Mouse (Mus musculus): Measurements from ENCODE around the gene Nploc4. TPM values are rescaled to one million over a fixed set of nuclear protein-coding genes. Genes with fewer than 3 reads are reported as not detected.

Gene Nploc4
- 45.7 TPM for total RNA-seq (2023)

DNA sequence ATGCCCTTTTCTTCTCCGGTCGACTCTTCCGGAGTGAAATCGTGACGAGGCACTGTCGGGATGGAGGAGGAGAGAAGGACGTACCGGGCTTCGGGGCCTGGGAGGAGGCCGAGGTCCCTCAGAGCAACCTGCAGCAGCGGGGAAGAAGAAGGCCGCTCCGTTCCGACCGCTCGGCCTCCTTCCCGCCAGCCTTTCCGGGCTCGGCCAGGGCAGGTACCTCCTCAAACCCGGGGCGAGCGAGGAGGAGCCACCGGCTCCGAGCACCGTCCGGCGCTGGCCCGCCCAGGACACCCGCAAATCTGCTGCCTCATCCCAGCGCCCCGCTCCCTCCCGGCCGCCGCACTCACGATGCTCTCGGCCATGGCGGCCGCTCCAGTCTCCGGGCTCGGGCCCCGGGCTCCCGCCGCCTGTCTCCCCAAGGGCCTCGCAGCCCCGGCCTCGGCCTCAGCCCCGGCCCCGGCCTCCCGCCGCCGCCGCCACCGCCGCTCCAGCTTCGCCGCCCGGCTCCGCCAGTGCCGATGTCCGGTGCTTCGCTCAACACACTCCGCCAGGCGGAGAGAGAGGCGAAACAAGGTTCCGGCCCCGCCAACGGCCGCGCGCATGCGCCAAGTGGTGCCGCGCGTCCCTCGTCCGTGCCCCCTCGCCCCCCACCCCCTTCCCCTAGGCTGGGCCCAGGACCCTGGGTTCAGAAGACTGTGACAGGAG is at the start of gene Nploc4:
Gene Nploc4, minus strand, starts transcription at position 557 of the 705 bp plus-strand sequence.

DNA sequence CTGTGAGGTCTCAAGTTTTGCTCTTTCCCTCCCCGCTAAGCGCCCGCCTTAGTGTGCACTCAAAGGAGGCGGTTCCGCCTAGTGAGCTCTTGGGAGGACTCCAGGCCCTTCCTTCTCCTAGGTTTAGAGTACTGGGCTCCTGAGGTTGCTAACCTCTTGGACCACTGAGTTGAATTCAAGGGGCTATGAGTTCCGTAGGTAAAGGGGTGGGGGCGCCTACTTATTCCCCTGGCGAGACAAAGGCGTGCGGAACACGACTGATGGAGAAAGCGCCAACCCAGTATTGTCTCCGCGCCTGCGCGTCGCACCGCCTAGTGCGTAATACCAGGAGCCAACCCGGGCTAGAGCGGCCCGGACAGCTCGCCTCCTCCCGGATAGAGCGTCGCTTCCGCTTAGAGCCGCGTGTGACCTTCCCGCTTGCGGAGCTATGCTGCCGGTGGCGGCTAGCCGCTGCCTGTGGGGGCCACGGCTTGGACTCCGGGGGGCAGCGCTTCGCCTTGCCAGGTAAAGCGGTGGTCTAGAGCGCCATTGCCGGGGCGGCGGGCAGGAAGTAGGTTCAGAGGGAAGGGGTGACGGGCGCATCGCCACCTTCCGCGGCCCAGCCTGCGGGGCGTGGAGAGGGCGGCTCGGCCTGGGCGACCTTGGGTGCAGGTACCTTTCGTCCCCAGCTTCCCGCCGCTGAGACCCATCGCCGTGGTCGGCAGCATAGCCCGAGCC is 46.9 kb upstream of the Nploc4 start, which contains the start of gene Mrpl12:
Gene Mrpl12, plus strand, starts transcription at position 349 of the 717 bp plus-strand sequence.

DNA sequence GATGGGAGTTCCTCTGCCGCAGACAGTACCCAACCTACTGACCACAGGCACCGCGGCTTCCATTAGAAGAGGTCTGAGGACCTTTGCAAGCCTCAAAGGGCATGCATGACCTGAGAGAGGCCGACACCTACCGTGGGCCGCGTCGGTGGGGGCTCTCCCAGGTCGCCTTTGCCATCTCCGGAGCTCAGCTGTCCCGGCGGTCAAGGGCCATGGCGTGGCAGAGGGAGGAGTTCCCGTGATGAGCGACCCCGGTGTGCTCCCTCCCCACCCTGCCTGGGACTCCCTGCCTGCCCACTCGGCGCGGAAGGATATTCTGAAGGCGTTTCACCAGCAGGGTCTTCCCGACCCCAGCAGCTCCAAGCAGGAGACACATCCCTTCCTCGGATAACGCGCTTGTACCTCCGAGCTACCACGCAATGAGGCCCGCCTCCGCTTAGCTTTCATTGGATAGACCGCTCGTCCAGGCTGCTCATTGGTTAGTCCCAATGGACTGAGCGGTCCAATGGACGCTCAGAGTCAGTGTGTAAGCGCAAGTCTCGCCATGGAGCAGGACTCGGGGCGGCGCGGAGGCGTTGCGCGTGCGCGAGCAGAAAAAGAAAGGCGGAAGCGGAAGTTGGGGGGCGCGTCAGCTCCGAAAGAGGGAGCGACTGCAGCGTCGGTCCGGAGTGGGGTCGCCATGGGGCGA is 29.7 kb upstream of the Nploc4 start, which contains the start of gene Arl16:
Gene Arl16, minus strand, starts transcription at position 557 of the 685 bp plus-strand sequence.

DNA sequence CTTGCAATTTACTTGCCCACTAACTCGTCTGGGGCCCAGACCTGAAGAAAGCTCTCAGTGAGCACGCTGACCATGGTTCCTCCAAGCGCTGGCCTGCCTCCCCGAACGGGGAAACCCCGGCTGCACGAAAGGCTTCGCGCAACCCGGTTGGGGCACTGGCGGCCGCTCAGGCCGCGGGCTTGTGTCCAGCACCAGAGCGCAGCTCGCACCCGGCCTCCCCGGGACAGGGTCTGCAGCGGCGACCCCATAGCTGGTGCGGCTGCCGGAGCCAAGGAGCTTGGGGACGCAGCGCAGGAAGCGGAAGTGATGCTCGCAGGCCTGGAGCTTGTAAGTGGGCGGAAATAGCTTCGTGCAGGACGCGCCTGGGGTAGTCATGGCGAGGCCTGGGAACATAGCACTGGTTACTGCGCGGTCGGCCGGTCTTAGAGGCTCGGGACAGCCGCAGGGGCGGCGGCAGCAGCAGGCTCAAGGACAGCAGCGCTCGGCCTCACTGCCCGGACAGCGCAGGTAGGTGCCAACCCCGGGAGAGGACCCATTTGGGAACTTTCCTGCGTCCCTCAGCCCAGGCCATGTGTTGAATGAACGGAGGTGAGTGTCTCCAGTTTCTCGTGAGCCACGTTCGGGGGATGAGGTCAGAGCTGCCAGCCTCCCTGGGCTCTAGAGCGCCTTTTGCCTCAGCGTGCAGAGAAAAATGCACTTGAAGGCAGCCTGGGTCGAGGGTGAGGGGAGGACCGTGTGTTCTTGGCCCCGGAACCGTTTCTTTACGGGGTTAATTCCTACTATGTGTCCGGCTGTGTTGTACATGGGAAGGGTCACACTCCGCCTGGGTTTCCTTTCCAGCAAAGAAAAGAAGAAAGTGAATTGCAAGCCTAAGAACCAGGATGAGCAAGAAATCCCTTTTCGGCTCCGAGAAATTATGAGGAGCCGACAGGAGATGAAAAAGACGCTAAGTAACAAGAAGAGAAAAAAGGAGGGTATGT is 20.6 kb upstream of the Nploc4 start, which contains the start of the genes Oxld1 and Ccdc137:
Gene Oxld1, minus strand, starts transcription at position 297 of the 980 bp plus-strand sequence.
Gene Ccdc137, plus strand, starts transcription at position 344 of the 980 bp plus-strand sequence.

DNA sequence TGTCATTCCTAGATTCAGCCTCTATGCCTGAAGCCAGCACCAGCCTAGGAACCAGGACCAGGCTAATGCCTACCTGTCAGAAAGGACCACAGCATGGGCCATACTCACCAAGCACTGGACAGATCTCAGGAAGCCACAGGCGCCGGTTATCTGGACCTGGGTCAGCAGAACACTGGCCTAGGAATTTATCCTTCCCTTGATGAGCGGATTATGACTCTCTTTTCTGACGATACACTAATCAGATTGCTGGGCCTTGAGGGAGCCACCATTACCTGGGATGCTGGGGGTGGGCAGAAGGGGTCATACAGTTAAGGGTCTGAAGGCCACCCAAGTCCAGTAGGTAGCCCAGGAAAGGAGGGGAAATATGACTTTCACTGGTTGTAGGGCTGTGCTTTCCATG is 15.8 kb upstream of the Nploc4 start, which contains the start of gene Pde6g:
Gene Pde6g, minus strand, starts transcription at position 195 of the 400 bp plus-strand sequence.

DNA sequence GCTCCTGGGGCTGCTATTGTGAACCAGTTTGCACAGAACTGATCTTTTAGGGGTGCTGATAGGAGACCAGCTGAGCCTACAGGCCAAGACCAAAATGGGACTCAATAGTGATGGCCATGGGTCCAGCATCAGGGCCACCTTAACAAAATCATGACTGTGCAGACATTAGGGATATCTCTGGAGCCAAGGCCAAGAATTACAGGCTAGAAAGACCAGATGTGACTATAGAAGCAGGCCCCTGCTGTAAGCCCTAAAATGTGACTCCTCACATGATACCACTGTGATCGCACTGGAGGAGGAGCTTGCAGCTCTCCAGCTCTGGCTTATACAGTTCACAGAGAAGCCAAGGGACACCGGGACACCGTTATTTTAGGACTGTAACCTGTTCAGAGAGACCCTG is 4.8 kb upstream of the Nploc4 start, which contains the start of gene Tspan10:
Gene Tspan10, plus strand, starts transcription at position 301 of the 400 bp plus-strand sequence.

DNA sequence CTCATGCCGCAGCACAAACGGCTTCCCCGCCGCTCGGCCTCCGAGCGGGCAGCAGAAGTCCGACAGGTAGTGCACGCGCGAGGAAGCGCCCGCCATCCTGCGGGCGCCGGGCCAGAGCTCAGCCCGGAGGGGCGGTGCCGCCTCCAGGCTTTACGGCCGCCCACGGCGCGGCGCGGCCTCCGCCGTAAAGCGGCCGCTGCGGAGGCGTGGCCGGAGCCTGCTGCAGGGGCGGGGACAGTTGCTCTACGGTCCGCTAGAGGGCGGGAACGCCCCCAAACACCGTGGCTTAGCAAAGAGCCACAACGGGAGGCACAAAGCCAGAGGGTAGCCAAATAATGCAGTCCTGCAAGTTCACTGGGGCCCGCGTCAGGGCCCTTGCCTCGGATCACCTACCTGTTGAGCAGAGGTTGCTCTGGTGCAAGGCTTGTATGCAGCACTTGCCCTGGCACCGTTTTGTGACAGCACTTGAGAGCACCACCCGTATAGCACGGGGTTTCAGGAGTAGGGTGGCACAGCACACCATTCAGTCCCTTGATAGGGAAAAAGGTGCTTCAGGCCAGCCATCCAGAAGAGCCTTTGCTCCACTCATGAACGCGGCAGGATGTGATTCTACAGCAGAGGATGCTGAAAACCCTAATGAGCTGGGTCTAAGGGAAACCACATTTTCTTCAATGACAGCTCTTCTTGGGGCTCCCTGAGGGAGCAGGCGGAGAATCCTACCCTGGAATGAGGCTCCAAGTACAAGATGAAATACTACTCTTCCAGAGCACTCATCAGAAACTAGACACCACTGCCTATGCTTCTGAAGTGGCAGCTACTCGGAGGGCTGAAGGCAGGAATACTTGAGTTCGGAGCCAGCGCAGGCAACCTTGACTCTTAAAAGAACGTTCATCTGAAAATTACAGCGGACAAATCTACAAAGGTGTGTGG is 58.6 kb downstream of the Nploc4 start, which contains the start of gene Faap100:
Gene Faap100, minus strand, starts transcription at position 154 of the 930 bp plus-strand sequence.

DNA sequence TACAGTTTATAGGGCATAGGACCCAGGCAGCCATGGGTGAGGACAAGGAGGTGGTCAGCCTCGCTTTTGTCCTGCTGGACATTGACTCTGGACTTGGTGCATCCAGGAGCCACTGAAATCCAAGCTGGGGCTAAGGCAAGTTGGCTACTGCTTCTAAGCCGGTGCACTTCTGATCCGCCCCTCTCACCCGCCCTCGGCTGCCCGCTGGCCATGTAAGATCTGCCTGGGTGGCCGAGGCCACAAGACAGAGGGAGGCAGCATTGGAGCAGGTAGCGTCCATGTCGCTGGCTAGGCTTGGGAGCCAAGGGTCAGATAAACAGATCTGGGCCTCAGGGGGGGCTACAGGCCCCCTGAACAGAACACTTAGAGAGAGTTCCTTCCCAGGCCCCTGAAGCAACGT is 76.2 kb downstream of the Nploc4 start, which contains the start of gene Fscn2:
Gene Fscn2, plus strand, starts transcription at position 240 of the 400 bp plus-strand sequence.

DNA sequence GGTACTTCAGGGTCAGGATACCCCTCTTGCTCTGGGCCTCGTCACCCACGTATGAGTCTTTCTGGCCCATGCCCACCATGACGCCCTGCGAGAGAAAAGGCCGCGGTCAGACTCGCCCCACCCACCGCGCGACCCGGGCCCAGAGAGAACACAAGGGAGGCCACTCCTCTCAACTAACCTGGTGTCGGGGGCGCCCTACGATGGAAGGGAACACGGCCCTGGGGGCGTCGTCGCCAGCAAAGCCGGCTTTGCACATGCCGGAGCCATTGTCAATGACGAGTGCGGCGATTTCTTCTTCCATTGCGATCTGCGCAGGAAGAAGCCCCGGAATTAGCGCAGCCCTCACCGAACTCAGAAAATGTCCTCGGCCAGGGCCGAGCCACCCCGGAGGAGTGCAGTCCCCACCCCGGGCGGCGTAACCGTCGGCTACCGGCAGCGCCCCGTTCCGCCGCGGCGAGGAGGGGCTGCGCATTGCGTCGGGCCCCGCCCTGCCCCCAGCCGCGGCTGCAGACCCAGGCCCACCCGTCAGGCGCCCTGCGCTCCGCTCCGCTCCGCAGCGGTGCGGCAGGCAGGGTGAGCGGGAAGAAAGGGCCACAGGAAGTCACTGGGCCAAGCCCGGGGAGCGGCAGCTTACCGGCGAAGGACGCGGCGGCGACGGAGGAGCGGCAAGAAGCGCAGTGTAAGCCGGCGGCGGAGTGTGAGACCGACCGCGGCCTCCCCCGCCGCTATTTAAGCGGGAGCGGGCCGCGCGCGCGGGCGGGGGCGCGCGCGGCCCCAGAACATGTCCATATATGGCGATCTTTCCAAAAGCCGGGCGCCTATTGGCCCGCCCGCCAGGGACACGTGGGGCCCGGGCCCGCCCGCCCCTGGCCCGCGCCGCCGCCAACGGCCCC is 89.5 kb downstream of the Nploc4 start, which contains the start of gene Actg1:
Gene Actg1, minus strand, starts transcription at position 752 of the 893 bp plus-strand sequence.

Other genes starting within 250 kb of the Nploc4 start
- gene Bahcc1, start 204.8 kb downstream of the Nploc4 start, total RNA-seq (2023) = 0.24 TPM
- 1,479 TPM for gene Actg1, start 89.2 kb downstream of the Nploc4 start, total RNA-seq (2023)
- not detected for gene Fscn2, start 76.2 kb downstream of the Nploc4 start, total RNA-seq (2023)
- 19.7 TPM for gene Faap100, start 58.9 kb downstream of the Nploc4 start, total RNA-seq (2023)
- gene Tspan10, start 4.9 kb upstream of the Nploc4 start, total RNA-seq (2023) = 14.2 TPM
- gene Pde6g, start 15.8 kb upstream of the Nploc4 start, total RNA-seq (2023) = 0.77 TPM
- gene Oxld1, start 20.4 kb upstream of the Nploc4 start, total RNA-seq (2023) = 2.9 TPM
- gene Ccdc137, start 20.4 kb upstream of the Nploc4 start, total RNA-seq (2023) = 28.4 TPM
- gene Arl16, start 29.9 kb upstream of the Nploc4 start, total RNA-seq (2023) = 10.8 TPM
- 36.0 TPM for gene Mrpl12, start 46.9 kb upstream of the Nploc4 start, total RNA-seq (2023)
- gene Slc25a10, start 54.1 kb upstream of the Nploc4 start, total RNA-seq (2023) = 11.0 TPM
- not detected for gene Gcgr, start 93.0 kb upstream of the Nploc4 start, total RNA-seq (2023)
- gene Mcrip1, start 112.0 kb upstream of the Nploc4 start, total RNA-seq (2023) = 41.2 TPM
- not detected for gene Ppp1r27, start 113.4 kb upstream of the Nploc4 start, total RNA-seq (2023)
- 159 TPM for gene P4hb, start 135.5 kb upstream of the Nploc4 start, total RNA-seq (2023)
- gene Arhgdia, start 143.9 kb upstream of the Nploc4 start, total RNA-seq (2023) = 371 TPM
- gene Alyref, start 160.7 kb upstream of the Nploc4 start, total RNA-seq (2023) = 93.3 TPM
- 84.8 TPM for gene Anapc11, start 160.7 kb upstream of the Nploc4 start, total RNA-seq (2023)
- 3.2 TPM for gene Npb, start 170.8 kb upstream of the Nploc4 start, total RNA-seq (2023)
- 121 TPM for gene Pcyt2, start 180.2 kb upstream of the Nploc4 start, total RNA-seq (2023)
- gene Sirt7, start 187.5 kb upstream of the Nploc4 start, total RNA-seq (2023) = 126 TPM
- 28.8 TPM for gene Mafg, start 195.9 kb upstream of the Nploc4 start, total RNA-seq (2023)
- gene Pycr1, start 206.1 kb upstream of the Nploc4 start, total RNA-seq (2023) = 1.9 TPM
- not detected for gene Myadml2, start 210.4 kb upstream of the Nploc4 start, total RNA-seq (2023)
- gene Notum, start 223.5 kb upstream of the Nploc4 start, total RNA-seq (2023) = not detected
- 104 TPM for gene Aspscr1, start 235.3 kb upstream of the Nploc4 start, total RNA-seq (2023)